ENCODE assay signal across 8 mouse cellular contexts in the genomic region with DNA sequence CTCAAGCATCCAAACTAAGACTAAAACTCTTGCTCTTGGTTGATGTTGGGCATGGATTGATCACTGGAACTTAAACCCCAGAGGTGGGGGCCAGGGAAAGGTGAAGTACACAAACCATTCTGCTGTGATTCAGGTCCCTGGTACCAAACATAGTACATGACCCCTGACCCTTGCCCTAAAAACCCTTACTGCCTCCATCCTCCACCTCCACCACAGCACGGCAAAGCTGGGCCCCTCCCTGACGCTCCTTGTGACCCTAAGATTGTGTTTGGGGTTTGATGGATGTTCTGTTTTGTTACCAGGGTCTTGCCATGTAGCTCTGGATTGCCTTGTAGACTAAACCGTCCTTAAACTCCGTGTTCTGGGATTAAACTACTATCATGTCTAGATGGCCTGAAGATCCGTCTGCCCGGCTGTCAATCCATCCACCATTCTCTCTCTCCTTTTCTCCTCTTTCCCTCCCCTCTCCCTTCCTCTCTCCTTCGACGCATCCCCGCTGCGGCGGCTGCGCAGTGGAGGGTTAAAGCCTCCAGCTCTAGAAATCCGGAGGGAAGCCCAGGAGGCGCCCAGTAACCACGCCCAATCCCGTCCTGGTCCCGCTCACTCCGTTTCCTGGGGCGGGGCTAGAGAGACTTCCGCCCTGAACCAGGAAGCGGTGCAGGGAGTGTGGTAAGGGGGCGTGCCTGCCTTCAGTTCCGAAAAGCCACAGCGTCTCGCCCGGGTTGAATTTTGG. TPM values are rescaled to one million over a fixed set of nuclear protein-coding genes. Genes with fewer than 3 reads are reported as not detected.
DNase-seq lines count a peak whose midpoint lies in the region; ATAC-seq and TF ChIP-seq lines count a peak whose summit lies in the region.

A gene (plus strand): TSS at position 643 of the 733 bp plus-strand sequence.

- peak; percentile 96 for ATAC-seq in heart, embryonic 15.5 days (replicated peaks; ENCODE audit: insufficient number of reproducible peaks, insufficient read depth, low FRiP score, low read depth)
- ATAC-seq in liver, embryonic 14.5 days (ENCODE audit: insufficient read depth): peak; percentile 95
- ATAC-seq in neural tube, embryonic 11.5 days (ENCODE audit: insufficient read depth, low FRiP score, low TSS enrichment): peak; percentile 92
- peak; percentile 95 for ATAC-seq in stomach, postnatal 0 days (ENCODE audit: low FRiP score, low TSS enrichment)

- H3K27ac ChIP-seq in brown adipose tissue, adult 24 weeks (replicated peaks; ENCODE audit: low read depth, low read length): peak within 1 kb of the TSS; percentile 79
- H3K27ac ChIP-seq in heart, embryonic 15.5 days: peak within 1 kb of the TSS; percentile 83
- peak within 1 kb of the TSS; percentile 69 for H3K27ac ChIP-seq in liver, embryonic 14.5 days
- H3K27ac ChIP-seq in neural tube, embryonic 11.5 days (ENCODE audit: low read depth, low read length): peak within 1 kb of the TSS; percentile 70
- H3K27ac ChIP-seq in stomach, postnatal 0 days (replicated peaks): peak within 1 kb of the TSS; percentile 78

- no peak for TF ChIP-seq EP300 in liver, embryonic 14.5 days (IDR thresholded peaks at IDR 0.05; ENCODE audit: low read depth)
- no peak for TF ChIP-seq EP300 in stomach, postnatal 0 days (optimal IDR thresholded peaks at IDR 0.05)

- H3K4me3 ChIP-seq in brown adipose tissue, adult 24 weeks (ENCODE audit: insufficient read depth, low read depth, low read length): peak within 1 kb of the TSS; percentile 89
- peak within 1 kb of the TSS; percentile 90 for H3K4me3 ChIP-seq in heart, embryonic 15.5 days
- H3K4me3 ChIP-seq in liver, embryonic 14.5 days (ENCODE audit: insufficient read depth in 1 of 2, low read depth in 2 of 2, low read length in 2 of 2): peak within 1 kb of the TSS; percentile 73 to 81
- peak within 1 kb of the TSS; percentile 86 for H3K4me3 ChIP-seq in neural tube, embryonic 11.5 days (ENCODE audit: low read depth, low read length)
- H3K4me3 ChIP-seq in stomach, postnatal 0 days (ENCODE audit: low read depth, low read length): peak within 1 kb of the TSS; percentile 81

- peaks cover 6% of the 10 kb centered on the region for H3K4me1 ChIP-seq in brown adipose tissue, adult 24 weeks (ENCODE audit: control insufficient read depth, insufficient read depth, insufficient read length, low read length)
- H3K4me1 ChIP-seq in heart, embryonic 15.5 days (replicated peaks): peaks cover 35% of the 10 kb centered on the region
- peaks cover 12 to 20% of the 10 kb centered on the region in 2 experiments for H3K4me1 ChIP-seq in liver, embryonic 14.5 days (replicated peaks; ENCODE audit: control insufficient read depth in 2 of 2, insufficient read depth in 2 of 2, low read length in 1 of 2)
- peaks cover 18% of the 10 kb centered on the region for H3K4me1 ChIP-seq in neural tube, embryonic 11.5 days (ENCODE audit: control insufficient read depth, insufficient read depth, low read length)
- peaks cover 4% of the 10 kb centered on the region; the same call in 1 of the 2 replicates for H3K4me1 ChIP-seq in stomach, postnatal 0 days (replicated peaks; ENCODE audit: control insufficient read depth, insufficient read depth)

- H3K27me3 ChIP-seq in heart, embryonic 15.5 days: no peaks in the 10 kb centered on the region
- H3K27me3 ChIP-seq in liver, embryonic 14.5 days (ENCODE audit: control insufficient read depth, insufficient read depth, low read length): no peaks in the 10 kb centered on the region
- H3K27me3 ChIP-seq in neural tube, embryonic 11.5 days (ENCODE audit: control insufficient read depth, insufficient read depth, low read length): no peaks in the 10 kb centered on the region
- no peaks in the 10 kb centered on the region for H3K27me3 ChIP-seq in stomach, postnatal 0 days (ENCODE audit: control insufficient read depth, insufficient read depth, low read length)

- peak; percentile 95 for DNase-seq in CD4-positive, CD25-positive, alpha-beta regulatory T cell, adult 2 months (ENCODE audit: low read depth, low spot score)
- DNase-seq in fibroblast of lung, adult 2 months (ENCODE audit: low read depth): peak; percentile 85
- DNase-seq in kidney, postnatal 25 days: peak; percentile 96
- peak; percentile 90 to 91 (median 90) for DNase-seq in liver, embryonic 14.5 days (ENCODE audit: low read depth in 3 of 3, low spot score in 3 of 3)
- peak; percentile 96 for DNase-seq in neural tube, embryonic 11.5 days (ENCODE audit: low spot score)
- peak; percentile 97 for DNase-seq in stomach, postnatal 0 days (ENCODE audit: low spot score)

- no peaks in the 10 kb centered on the region for H3K36me3 ChIP-seq in heart, embryonic 15.5 days
- H3K36me3 ChIP-seq in liver, embryonic 14.5 days (replicated peaks; ENCODE audit: control insufficient read depth, insufficient read depth, low read depth): no peaks in the 10 kb centered on the region
- no peaks in the 10 kb centered on the region for H3K36me3 ChIP-seq in neural tube, embryonic 11.5 days (ENCODE audit: control insufficient read depth, insufficient read depth, low read length)
- H3K36me3 ChIP-seq in stomach, postnatal 0 days (ENCODE audit: control insufficient read depth, insufficient read depth, low read length): no peaks in the 10 kb centered on the region

- H3K9me3 ChIP-seq in heart, embryonic 15.5 days (replicated peaks): no peaks in the 10 kb centered on the region
- H3K9me3 ChIP-seq in liver, embryonic 14.5 days (ENCODE audit: control insufficient read depth, low read length): no peaks in the 10 kb centered on the region
- no peaks in the 10 kb centered on the region for H3K9me3 ChIP-seq in neural tube, embryonic 11.5 days (ENCODE audit: control insufficient read depth, low read length)
- H3K9me3 ChIP-seq in stomach, postnatal 0 days (ENCODE audit: control insufficient read depth, low read length): no peaks in the 10 kb centered on the region

- WGBS in heart, embryonic 15.5 days: under 1% methylated on average over 26 of the region's 26 CpGs
- 2% methylated on average over 26 of the region's 26 CpGs for WGBS in liver, embryonic 14.5 days (ENCODE audit: insufficient replicate concordance)
- 2% methylated on average over 26 of the region's 26 CpGs for WGBS in neural tube, embryonic 11.5 days
- WGBS in stomach, postnatal 0 days: 1% methylated on average over 26 of the region's 26 CpGs

- peak; percentile 17; the same call in 1 of the 2 replicates for TF ChIP-seq CTCF in liver, embryonic 14.5 days (IDR thresholded peaks at IDR 0.05; ENCODE audit: low read depth)
- peak; percentile 15; the same call in 1 of the 2 replicates for TF ChIP-seq CTCF in stomach, postnatal 0 days (IDR thresholded peaks at IDR 0.05; ENCODE audit: low read depth)

- H3K9ac ChIP-seq in heart, embryonic 15.5 days: peak within 1 kb of the TSS; percentile 79
- peak within 1 kb of the TSS; percentile 87 for H3K9ac ChIP-seq in liver, embryonic 14.5 days (replicated peaks)
- H3K9ac ChIP-seq in neural tube, embryonic 11.5 days (ENCODE audit: low read length): peak within 1 kb of the TSS; percentile 71
- H3K9ac ChIP-seq in stomach, postnatal 0 days (ENCODE audit: low read length): peak within 1 kb of the TSS; percentile 88

- H3K4me2 ChIP-seq in heart, embryonic 15.5 days: peak within 1 kb of the TSS; percentile 76
- H3K4me2 ChIP-seq in liver, embryonic 14.5 days (ENCODE audit: low read depth): peak within 1 kb of the TSS; percentile 93
- H3K4me2 ChIP-seq in neural tube, embryonic 11.5 days (ENCODE audit: low read depth): peak within 1 kb of the TSS; percentile 93
- peak within 1 kb of the TSS; percentile 94 for H3K4me2 ChIP-seq in stomach, postnatal 0 days (replicated peaks; ENCODE audit: low read depth)

RNA-seq across cellular contexts. Expression of the gene that starts here (rescaled TPM):
- polyA plus RNA-seq in brown adipose tissue, adult 24 weeks (2012; ENCODE audit: insufficient read depth, insufficient read length, missing spikeins): 4.1 TPM in 2 replicates
- 4.6 and 6.2 TPM in 2 replicates for polyA plus RNA-seq in heart, embryonic 15.5 days (2015; fragmentation: Nextera tagmentation; extraction: Ambion mirVana)
- polyA plus RNA-seq in liver, embryonic 14.5 days (2012; rRNA removed): 2.1 and 2.2 TPM in 2 replicates
- polyA plus RNA-seq in liver, embryonic 14.5 days (2014; fragmentation: Nextera tagmentation; extraction: Ambion mirVana): 2.0 and 2.2 TPM in 2 replicates
- 7.8 and 8.3 TPM in 2 replicates for polyA plus RNA-seq in neural tube, embryonic 11.5 days (2014; fragmentation: Nextera tagmentation; extraction: Ambion mirVana)
- 6.3 and 6.5 TPM in 2 replicates for polyA plus RNA-seq in stomach, postnatal 0 days (2015; fragmentation: Nextera tagmentation; extraction: Ambion mirVana)

Comparison
In these comparisons a context has a peak if more than half of its experiments do, and no peak if none do; other contexts are left out.
1. Peak in every context shown above with its lines: DNase-seq, ATAC-seq, H3K4me3 ChIP-seq and H3K27ac ChIP-seq.